Mouse (Mus musculus) brain, embryonic 14.5 days (tissue): Measurements from ENCODE around the gene Dennd2c.

Source experiments
- CTCF ChIP-seq: fragments of 200-500 bp; IDR thresholded peaks from 2 replicates; pipeline ENCODE4 v1.5.1; 2012; ENCODE audit warnings: inconsistent platforms, mild to moderate bottlenecking, moderate library complexity, borderline replicate concordance; ENCODE audit not compliant: insufficient read depth, insufficient read length; ENCODE audit errors: extremely low read depth
- POLR2A ChIP-seq: fragments of 200-500 bp; IDR thresholded peaks from 2 replicates; pipeline ENCODE4 v1.6.1; 2012; ENCODE audit warnings: mild to moderate bottlenecking, inconsistent platforms, borderline replicate concordance; ENCODE audit not compliant: poor library complexity, insufficient read depth, insufficient read length, severe bottlenecking; ENCODE audit errors: extremely low read depth

GRCm38 (mm10) chr3:103101909-103102308 is 495 bp upstream of the Dennd2c start:
- TF ChIP-seq CTCF (no peak), POLR2A (no peak)
